Mouse (Mus musculus): Measurements from ENCODE around the gene Npc2. TPM values are rescaled to one million over a fixed set of nuclear protein-coding genes. Genes with fewer than 3 reads are reported as not detected.

Npc2 gene
- polyA plus RNA-seq, 1 experiment from 2014 or later = 27.9 TPM

DNA sequence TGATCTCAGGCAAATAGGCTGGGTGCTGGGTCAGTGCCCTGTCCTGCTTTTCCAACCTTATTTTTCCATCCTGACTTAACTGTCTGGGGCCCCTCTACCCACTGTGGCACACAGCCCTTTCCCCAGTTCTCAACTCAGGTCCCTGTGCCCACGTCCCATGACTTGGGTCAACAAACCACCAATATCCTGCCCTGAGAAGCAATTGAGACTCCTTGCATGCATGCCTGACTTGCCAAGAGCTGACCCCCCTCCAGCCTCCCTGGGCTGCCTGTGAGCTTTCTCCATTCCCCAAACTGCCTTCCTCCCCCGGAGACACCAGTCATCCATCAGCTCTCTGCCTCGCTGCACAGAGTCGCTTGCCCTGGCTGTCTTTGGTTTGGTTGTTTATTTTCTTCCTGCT, 46.0 kb downstream of the Npc2 start:
- Histone ChIP-seq H3K9me3 (replicated peaks; ENCODE audit: control insufficient read depth, low read length) (no peaks in the 10 kb centered on the region), H3K4me3 (ENCODE audit: low read depth, low read length) (no peak overlapping the region), H3K36me3 (ENCODE audit: control insufficient read depth, insufficient read depth) (no peaks in the 10 kb centered on the region), H3K27ac (ENCODE audit: low read length) (no peak overlapping the region), H3K27me3 (ENCODE audit: control insufficient read depth, insufficient read depth, low read depth, low read length) (no peaks in the 10 kb centered on the region), H3K4me1 (ENCODE audit: control insufficient read depth, low read depth, low read length) (no peaks in the 10 kb centered on the region), H3K9ac (ENCODE audit: low read depth, low read length) (no peak overlapping the region), H3K4me2 (ENCODE audit: low read depth, low read length) (no peak overlapping the region)
- ATAC-seq (ENCODE audit: low read depth) = no peak
- 50% methylated on average over 4 of the region's 4 CpGs for WGBS (ENCODE audit: insufficient replicate concordance)

GRCm38 (mm10) chr12:84726391-84726790, 46.6 kb downstream of the Npc2 start:
- Histone ChIP-seq H3K4me1 (ENCODE audit: control insufficient read depth, low read depth, low read length) (no peaks in the 10 kb centered on the region), H3K9ac (ENCODE audit: low read depth, low read length) (no peak overlapping the region), H3K4me2 (ENCODE audit: low read depth, low read length) (no peak overlapping the region), H3K27ac (ENCODE audit: low read length) (no peak overlapping the region), H3K4me3 (ENCODE audit: low read depth, low read length) (no peak overlapping the region), H3K9me3 (replicated peaks; ENCODE audit: control insufficient read depth, low read length) (no peaks in the 10 kb centered on the region), H3K36me3 (ENCODE audit: control insufficient read depth, insufficient read depth) (no peaks in the 10 kb centered on the region), H3K27me3 (ENCODE audit: control insufficient read depth, insufficient read depth, low read depth, low read length) (no peaks in the 10 kb centered on the region)
- WGBS (ENCODE audit: insufficient replicate concordance) = 63% methylated on average over 4 of the region's 4 CpGs
- no peak for ATAC-seq (ENCODE audit: low read depth)

DNA sequence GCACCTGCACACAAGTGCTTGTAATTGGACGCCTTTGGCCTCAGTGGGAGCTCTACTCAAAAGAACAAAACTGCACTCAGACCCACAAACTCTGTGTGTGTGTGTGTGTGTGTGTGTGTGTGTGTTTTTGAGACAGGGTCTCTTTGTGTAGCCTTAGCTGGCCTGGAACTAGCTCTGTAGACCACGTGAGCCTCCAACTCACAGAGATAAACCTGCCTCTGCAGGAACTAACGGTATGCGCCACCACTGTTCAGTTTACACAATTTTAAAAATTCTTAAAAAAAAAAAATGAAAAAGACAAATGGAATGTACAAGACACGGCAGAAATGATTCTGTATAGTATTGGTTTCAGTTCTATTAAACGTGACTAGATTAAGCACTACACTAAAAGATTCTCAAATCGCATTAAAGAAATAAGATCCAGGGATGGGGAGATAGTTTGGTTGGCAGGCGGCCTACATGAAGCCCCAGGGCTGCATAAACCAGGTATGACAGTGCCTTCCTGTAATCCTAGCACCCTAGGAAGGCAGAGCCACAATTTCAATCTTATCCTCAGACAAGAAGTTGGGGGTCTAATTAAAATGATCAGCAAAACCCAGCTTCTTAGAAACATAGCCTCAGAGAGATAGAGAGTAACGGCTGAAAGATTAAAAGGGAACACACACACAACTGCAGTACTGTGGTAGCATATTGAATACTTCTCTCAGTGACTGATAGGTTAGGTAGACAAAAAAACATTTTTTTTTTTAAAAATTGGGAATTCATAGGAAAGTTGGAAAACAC, 54.3 kb downstream of the Npc2 start:
- H3K27me3 ChIP-seq (ENCODE audit: control insufficient read depth, insufficient read depth, low read depth, low read length) = no peaks in the 10 kb centered on the region
- H3K36me3 ChIP-seq (ENCODE audit: control insufficient read depth, insufficient read depth) = no peaks in the 10 kb centered on the region
- no peak overlapping the region for H3K4me2 ChIP-seq (ENCODE audit: low read depth, low read length)
- H3K27ac ChIP-seq (ENCODE audit: low read length) = no peak overlapping the region
- no peaks in the 10 kb centered on the region for H3K4me1 ChIP-seq (ENCODE audit: control insufficient read depth, low read depth, low read length)
- H3K9ac ChIP-seq (ENCODE audit: low read depth, low read length) = no peak overlapping the region
- no peaks in the 10 kb centered on the region for H3K9me3 ChIP-seq (replicated peaks; ENCODE audit: control insufficient read depth, low read length)
- no peak for ATAC-seq (ENCODE audit: low read depth)
- WGBS (ENCODE audit: insufficient replicate concordance) = 62% methylated on average over 9 of the region's 9 CpGs
- H3K4me3 ChIP-seq (ENCODE audit: low read depth, low read length) = no peak overlapping the region

DNA sequence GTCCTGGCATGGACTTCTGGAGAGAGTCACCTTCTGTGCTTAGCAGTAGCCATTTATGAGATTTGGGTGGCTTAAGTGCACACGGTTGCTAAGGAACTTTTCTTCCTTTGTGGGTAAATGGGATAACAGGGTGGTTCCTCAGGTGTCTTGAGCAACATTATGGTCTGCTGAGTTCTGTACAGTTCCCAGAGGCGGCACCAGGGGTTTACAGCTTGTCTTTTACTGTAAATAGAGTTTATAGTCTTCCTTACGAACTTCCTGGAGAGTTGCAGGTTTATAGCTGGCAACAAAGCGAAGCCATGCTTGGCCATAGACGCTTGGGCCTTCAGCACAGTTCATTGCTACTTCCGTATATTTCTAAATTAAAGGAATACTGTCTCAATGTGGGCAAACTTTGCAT, 58.4 kb downstream of the Npc2 start:
- Histone ChIP-seq H3K4me2 (ENCODE audit: low read depth, low read length) (no peak overlapping the region), H3K4me1 (ENCODE audit: control insufficient read depth, low read depth, low read length) (peaks cover 9% of the 10 kb centered on the region), H3K9me3 (replicated peaks; ENCODE audit: control insufficient read depth, low read length) (no peaks in the 10 kb centered on the region), H3K27ac (ENCODE audit: low read length) (no peak overlapping the region), H3K27me3 (ENCODE audit: control insufficient read depth, insufficient read depth, low read depth, low read length) (no peaks in the 10 kb centered on the region), H3K36me3 (ENCODE audit: control insufficient read depth, insufficient read depth) (no peaks in the 10 kb centered on the region), H3K4me3 (ENCODE audit: low read depth, low read length) (no peak overlapping the region), H3K9ac (ENCODE audit: low read depth, low read length) (no peak overlapping the region)
- 63% methylated on average over 6 of the region's 6 CpGs for WGBS (ENCODE audit: insufficient replicate concordance)
- no peak for ATAC-seq (ENCODE audit: low read depth)

GRCm38 (mm10) chr12:84709842-84710439, 63.0 kb downstream of the Npc2 start:
- 0 out of 2 replicates have a peak overlapping the region, but pooled peaks have one; percentile 9 for H3K4me3 ChIP-seq (ENCODE audit: low read depth, low read length)
- 3% methylated on average over 14 of the region's 14 CpGs for WGBS (ENCODE audit: insufficient replicate concordance)
- H3K4me1 ChIP-seq (ENCODE audit: control insufficient read depth, low read depth, low read length) = peaks cover 14% of the 10 kb centered on the region
- H3K9ac ChIP-seq (ENCODE audit: low read depth, low read length) = no peak overlapping the region
- peak; percentile 82 for ATAC-seq (ENCODE audit: low read depth)
- no peaks in the 10 kb centered on the region for H3K36me3 ChIP-seq (ENCODE audit: control insufficient read depth, insufficient read depth)
- H3K27ac ChIP-seq (ENCODE audit: low read length) = 0 out of 2 replicates have a peak overlapping the region, but pooled peaks have one; percentile 11
- H3K4me2 ChIP-seq (ENCODE audit: low read depth, low read length) = peak overlapping the region; percentile 50
- no peaks in the 10 kb centered on the region for H3K27me3 ChIP-seq (ENCODE audit: control insufficient read depth, insufficient read depth, low read depth, low read length)
- H3K9me3 ChIP-seq (replicated peaks; ENCODE audit: control insufficient read depth, low read length) = no peaks in the 10 kb centered on the region

DNA sequence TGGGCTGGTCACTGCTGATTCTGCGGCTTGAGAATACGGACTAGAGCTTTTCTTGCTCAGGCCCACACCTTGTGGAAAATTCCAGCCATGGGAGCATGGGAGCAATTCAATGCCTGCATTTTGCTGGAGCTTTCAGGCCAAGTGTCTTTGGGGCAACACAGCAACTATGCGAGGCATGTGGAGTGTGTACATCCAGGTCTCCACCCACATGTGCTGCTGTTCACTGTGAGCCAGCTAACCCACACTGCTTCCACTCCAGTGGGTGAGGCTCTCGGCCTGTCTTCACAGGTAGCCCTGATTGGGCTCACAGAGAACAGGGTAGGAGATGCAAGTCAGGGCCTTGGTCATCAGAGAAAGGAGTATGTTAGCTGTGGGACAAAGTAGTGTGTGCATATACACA, 65.1 kb downstream of the Npc2 start:
- H3K27me3 ChIP-seq (ENCODE audit: control insufficient read depth, insufficient read depth, low read depth, low read length) = no peaks in the 10 kb centered on the region
- H3K4me3 ChIP-seq (ENCODE audit: low read depth, low read length) = no peak overlapping the region
- H3K9ac ChIP-seq (ENCODE audit: low read depth, low read length) = no peak overlapping the region
- no peak for ATAC-seq (ENCODE audit: low read depth)
- no peak overlapping the region for H3K4me2 ChIP-seq (ENCODE audit: low read depth, low read length)
- H3K27ac ChIP-seq (ENCODE audit: low read length) = no peak overlapping the region
- WGBS (ENCODE audit: insufficient replicate concordance) = 67% methylated on average over 4 of the region's 4 CpGs
- peaks cover 14% of the 10 kb centered on the region for H3K4me1 ChIP-seq (ENCODE audit: control insufficient read depth, low read depth, low read length)
- no peaks in the 10 kb centered on the region for H3K9me3 ChIP-seq (replicated peaks; ENCODE audit: control insufficient read depth, low read length)
- H3K36me3 ChIP-seq (ENCODE audit: control insufficient read depth, insufficient read depth) = no peaks in the 10 kb centered on the region

DNA sequence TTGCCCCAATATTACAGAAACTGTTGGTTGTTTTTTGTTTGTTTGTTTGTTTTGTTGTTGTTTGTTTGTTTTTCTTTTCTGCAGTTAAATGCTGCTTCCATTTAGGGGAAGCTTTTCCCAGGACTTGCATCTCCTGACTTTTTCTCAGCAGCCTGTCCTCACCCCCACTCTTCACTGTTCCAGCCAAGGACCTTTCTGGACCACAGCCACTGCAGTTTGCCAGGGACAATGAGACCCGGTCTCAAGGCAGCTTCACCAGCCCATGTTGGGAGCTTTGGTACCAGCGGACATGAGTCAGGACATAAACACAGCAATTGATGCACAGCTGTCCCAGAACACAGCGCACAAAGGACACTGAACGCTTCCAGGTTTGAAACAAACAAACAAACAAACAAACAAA, 66.1 kb downstream of the Npc2 start:
- Histone ChIP-seq H3K27me3 (ENCODE audit: control insufficient read depth, insufficient read depth, low read depth, low read length) (no peaks in the 10 kb centered on the region), H3K9me3 (replicated peaks; ENCODE audit: control insufficient read depth, low read length) (no peaks in the 10 kb centered on the region), H3K4me2 (ENCODE audit: low read depth, low read length) (no peak overlapping the region), H3K36me3 (ENCODE audit: control insufficient read depth, insufficient read depth) (no peaks in the 10 kb centered on the region), H3K4me3 (ENCODE audit: low read depth, low read length) (no peak overlapping the region), H3K4me1 (ENCODE audit: control insufficient read depth, low read depth, low read length) (peaks cover 14% of the 10 kb centered on the region), H3K27ac (ENCODE audit: low read length) (no peak overlapping the region), H3K9ac (ENCODE audit: low read depth, low read length) (no peak overlapping the region)
- ATAC-seq (ENCODE audit: low read depth) = no peak
- WGBS (ENCODE audit: insufficient replicate concordance) = 58% methylated on average over 4 of the region's 4 CpGs

Other genes with a start within 250 kb of the Npc2 start
- gene Vsx2, start 203.4 kb downstream of the Npc2 start, polyA plus RNA-seq (2015; fragmentation: Nextera tagmentation; extraction: Ambion mirVana) = not detected in 2 replicates
- 4.0 and 4.6 TPM in 2 replicates for gene Abcd4, start 155.7 kb downstream of the Npc2 start, polyA plus RNA-seq (2015; fragmentation: Nextera tagmentation; extraction: Ambion mirVana)
- gene Vrtn, start 132.1 kb downstream of the Npc2 start, polyA plus RNA-seq (2015; fragmentation: Nextera tagmentation; extraction: Ambion mirVana) = not detected in 2 replicates
- gene Syndig1l, start 74.3 kb downstream of the Npc2 start, polyA plus RNA-seq (2015; fragmentation: Nextera tagmentation; extraction: Ambion mirVana) = 0.08 and 0.09 TPM in 2 replicates
- gene Isca2, start 99 bp upstream of the Npc2 start, polyA plus RNA-seq (2015; fragmentation: Nextera tagmentation; extraction: Ambion mirVana) = 94.7 and 96.2 TPM in 2 replicates
- gene Ltbp2, start 103.4 kb upstream of the Npc2 start, polyA plus RNA-seq (2015; fragmentation: Nextera tagmentation; extraction: Ambion mirVana) = 0.35 and 0.51 TPM in 2 replicates
- 71.0 and 75.4 TPM in 2 replicates for gene Fcf1, start 197.7 kb upstream of the Npc2 start, polyA plus RNA-seq (2015; fragmentation: Nextera tagmentation; extraction: Ambion mirVana)
- gene Arel1, start 197.7 kb upstream of the Npc2 start, polyA plus RNA-seq (2015; fragmentation: Nextera tagmentation; extraction: Ambion mirVana) = 15.1 and 16.5 TPM in 2 replicates
- 5.8 and 6.5 TPM in 2 replicates for gene Ylpm1, start 223.2 kb upstream of the Npc2 start, polyA plus RNA-seq (2015; fragmentation: Nextera tagmentation; extraction: Ambion mirVana)